Mouse (Mus musculus): Measurements from ENCODE around the gene Rln3. TPM values are rescaled to one million over a fixed set of nuclear protein-coding genes. Genes with fewer than 3 reads are reported as not detected.
A peak's percentile ranks its signal among the peaks of the same experiment; 100 is the strongest.

Gene Rln3
- total RNA-seq, 4 experiments from 2014 or later: not detected

GRCm38 (mm10) chr8:84065457-84066072 is 20.8 kb upstream of the Rln3 start:
- DNase-seq (ENCODE audit: low spot score in 2 of 2): no peak

DNA sequence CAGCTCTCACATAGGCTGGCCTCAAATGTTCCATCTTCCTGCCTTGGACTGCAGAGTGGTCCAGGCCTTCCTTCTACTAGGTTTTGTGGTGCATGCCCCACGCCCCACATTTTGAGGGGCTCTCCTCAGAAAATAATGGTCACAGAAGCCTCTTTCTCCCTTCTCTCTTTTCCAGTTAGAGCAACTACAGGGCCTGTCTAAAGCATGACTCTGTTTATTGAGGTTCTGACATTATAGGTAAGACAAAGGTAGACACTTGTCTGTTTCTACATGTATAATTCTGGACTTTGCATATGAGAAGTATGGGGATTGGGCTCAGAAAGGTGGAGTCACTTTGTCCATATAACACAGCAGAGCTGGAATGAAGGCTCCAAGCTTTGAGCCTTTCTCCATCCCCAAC is 20.2 kb upstream of the Rln3 start, which contains the start of gene Gm10643:
Gene Gm10643 (minus strand): TSS at position 101 of the 400 bp plus-strand sequence.
- no peak for DNase-seq (ENCODE audit: low spot score in 2 of 2)

DNA sequence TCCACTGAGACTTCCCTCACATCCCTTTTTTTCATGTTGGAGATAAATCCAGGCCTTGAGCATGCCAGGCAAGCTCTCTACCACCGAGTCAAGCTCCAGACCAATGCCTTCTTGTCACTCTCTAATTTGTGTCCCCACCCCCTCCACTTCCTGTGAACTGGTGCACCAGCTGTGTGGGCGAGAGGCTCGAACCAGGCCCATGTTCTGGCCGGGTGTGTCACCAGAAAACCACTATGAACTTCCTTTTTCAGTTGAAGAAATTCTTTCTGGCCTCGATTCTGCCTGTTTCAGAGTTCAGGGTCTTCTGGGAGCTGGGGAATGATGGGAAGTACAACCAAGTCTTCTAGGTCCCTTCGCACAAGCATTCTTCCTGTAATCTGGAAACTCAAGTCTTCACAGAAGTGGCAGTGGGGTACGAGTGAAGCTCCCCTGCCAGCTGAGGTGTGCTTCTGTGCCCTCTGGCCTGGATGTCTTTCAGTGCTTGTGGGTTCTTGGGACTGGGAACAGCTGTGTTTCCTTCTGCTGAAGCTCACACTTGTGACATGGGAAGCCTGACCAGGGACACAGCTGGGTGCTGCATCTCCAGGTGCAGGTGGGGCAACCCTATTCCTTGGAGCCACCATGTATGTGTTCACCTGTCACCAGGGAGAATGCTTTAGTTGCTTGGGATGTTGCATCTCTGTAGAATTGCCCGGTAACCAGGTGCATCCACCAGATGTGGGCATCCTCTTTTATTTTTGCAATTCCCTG is 19.2 kb upstream of the Rln3 start:
- DNase-seq (ENCODE audit: low spot score in 2 of 2): no peak

DNA sequence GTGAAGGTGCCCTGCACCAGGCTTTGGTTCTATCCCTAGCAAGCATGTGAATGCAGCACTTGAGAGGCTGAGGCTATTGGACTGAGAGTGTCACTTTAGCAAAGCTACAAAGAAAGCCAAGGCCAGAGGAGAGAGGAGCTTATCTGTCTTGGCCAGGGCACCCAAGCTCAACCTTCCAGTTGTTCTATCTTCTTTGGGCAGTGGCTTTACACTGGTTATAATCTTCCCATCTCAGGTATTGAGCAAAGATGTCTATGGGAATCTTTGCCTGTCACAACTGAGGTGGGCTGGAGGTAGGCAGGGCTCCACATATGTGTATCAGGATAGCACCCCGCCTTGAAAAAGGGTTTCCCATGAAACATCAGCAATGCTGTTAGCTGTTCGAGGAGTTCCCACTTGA is 15.4 kb upstream of the Rln3 start:
- no peak for DNase-seq (ENCODE audit: low spot score in 2 of 2)

DNA sequence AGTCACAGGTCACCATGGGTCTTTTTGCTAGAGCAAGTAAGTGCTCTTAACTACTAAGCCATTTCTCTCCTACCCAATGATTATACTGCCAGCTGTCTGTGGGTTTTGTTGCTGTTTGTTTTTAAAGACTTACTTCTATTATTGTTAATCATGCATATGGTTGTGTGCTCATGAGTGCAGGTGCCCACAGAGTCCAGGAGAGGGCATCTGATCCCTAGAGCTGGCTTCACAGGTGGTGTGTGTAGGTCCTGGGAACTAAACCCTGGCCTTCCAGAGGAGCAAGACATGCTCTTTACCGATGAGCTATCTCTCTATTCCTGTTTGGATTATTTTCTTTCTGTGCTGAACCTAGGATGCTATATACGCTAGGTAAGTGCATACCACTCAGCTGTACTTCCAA is 14.4 kb upstream of the Rln3 start:
- DNase-seq (ENCODE audit: low spot score in 2 of 2): no peak

- DNase-seq (ENCODE audit: low spot score in 2 of 2): no peak
These were observed 13.0 kb upstream of the Rln3 start for GRCm38 (mm10) chr8:84057827-84058226.

DNA sequence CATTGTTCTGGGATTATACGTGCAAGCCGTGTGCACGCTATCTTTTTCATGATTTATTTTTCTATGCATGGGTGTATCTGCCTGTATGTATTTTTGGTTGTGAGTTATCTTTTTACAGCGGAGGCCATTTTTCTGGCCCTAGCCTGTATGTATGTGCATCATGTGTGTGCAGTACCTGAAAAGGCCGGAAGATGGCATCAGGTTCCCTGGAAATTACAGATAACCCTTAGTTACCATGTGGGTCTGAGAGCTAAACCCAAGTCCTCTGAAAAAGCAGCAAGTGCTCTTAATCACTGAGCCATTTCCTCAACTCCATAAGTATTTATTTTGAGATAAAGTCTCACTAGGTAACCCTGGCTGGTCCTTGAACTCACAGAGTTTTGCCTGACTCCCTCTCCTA is 8.4 kb upstream of the Rln3 start:
- DNase-seq (ENCODE audit: low spot score in 2 of 2): no peak

GRCm38 (mm10) chr8:84052746-84053145 is 7.9 kb upstream of the Rln3 start:
- no peak for DNase-seq (ENCODE audit: low spot score in 2 of 2)

GRCm38 (mm10) chr8:84048171-84048570 is 3.4 kb upstream of the Rln3 start:
- DNase-seq (ENCODE audit: low spot score in 2 of 2): no peak

DNA sequence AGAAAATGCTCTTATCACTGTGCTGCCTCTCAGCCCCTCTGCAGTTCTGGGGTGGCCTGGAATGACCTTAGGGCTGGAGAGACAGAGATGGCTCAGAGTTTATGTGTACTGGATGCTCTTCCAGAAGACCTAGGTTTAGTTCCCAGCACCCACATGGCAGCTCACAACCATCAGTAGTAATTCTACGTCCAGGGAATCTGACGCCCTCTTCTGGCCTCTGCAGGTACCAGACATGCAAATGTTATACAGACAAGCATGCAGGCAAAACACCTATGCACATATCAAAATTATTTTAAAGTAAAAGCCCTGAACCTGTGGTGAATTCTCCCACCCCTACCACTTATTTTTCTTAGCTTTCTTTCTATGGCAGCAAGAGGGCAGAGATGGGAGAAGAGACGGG is 1.7 kb upstream of the Rln3 start:
- DNase-seq (ENCODE audit: low spot score in 2 of 2): no peak

DNA sequence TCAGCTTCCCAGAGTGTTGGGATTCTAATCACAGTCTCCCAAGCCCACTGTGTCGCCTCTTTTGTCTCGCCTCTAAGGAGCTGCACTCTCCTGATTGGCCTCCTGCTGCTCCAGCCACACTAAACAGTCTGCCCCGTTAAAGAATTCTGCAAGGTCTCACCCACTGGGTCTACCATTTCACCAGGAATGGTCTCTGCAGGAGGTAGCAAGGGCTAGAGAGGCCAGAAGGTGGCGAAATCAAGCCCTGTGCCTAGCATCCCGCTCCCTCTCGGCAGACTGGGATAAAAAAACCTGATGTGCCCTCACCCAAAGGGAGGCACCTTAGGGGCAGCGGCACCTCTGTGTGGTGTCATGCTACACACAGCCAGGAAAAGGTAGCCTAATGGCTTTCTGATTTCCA is 697 bp downstream of the Rln3 start:
- DNase-seq (ENCODE audit: low spot score in 2 of 2): no peak

- no peak for DNase-seq (ENCODE audit: low spot score in 2 of 2)
These were observed 1.9 kb downstream of the Rln3 start for GRCm38 (mm10) chr8:84042948-84043342.

DNA sequence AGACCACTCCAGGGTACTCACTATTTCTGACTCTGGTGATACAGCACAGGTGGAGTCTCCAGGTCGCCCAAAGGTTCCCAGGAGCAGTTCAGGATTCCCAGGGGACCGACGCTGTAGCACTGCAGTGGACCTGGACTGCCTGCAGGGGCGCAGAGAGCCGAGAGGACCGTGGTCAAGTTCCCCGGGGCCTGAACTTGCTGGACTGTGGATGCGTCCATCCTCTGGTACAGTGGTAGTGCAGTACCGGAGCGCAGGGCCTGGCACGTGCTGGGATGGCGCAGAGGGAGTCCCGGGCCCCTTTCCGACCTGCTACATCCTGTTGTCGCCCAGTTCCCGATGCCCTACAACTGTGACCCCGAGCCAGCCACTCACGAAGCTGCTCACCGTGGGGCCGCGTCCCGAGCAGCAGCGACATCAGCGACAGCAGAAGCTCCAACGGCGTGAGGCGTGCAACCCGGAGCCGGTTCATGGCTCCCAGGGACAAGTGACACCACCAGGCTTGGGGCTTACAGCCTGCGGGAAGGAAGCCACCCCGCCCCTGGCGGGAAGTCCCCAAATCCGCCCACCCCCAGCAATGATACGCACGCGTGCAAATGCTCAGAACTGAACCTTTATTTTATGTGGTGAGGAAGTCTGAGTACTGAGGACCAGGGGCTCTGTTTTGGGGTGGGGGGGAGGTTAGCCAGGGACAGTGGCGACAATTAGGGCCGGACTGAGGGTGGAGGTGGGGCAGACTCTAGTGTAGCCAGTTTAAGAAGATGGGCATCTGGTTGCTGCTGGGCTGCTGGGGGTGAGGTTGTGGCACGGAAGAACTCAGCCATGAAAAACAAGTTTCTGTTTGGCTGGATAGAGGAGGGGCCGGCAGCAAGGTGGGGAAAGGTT is 2.5 kb downstream of the Rln3 start, which contains the start of gene Il27ra:
Gene Il27ra (minus strand): TSS at position 524 of the 882 bp plus-strand sequence.
- DNase-seq (ENCODE audit: low spot score in 2 of 2): peak; percentile 41 to 51

- DNase-seq (ENCODE audit: low spot score in 2 of 2): peak; percentile 60 to 69
These were observed 5.8 kb downstream of the Rln3 start for GRCm38 (mm10) chr8:84039050-84039449.

GRCm38 (mm10) chr8:84038015-84038414 is 6.8 kb downstream of the Rln3 start:
- DNase-seq (ENCODE audit: low spot score in 2 of 2): peak in 1 of 2 experiments; percentile 37

DNA sequence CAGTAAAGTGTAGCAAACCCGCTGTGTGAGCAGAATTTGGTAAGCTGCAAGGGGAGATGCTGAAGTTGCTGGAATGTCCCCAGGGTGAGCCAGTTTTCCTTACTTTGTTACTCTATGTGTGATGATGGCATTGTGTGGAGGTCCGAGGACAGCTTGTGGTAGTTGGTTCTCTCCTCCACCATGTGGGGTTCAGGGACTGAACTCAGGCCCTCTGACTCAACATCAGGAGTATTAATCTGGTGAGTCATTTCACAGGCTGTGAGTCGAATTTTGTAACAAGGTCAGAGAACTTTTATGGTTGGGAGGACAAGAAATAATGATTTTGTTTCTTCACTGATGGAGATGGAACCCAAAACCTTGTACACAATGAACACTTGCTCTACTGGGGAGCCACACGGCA is 12.0 kb downstream of the Rln3 start:
- no peak for DNase-seq (ENCODE audit: low spot score in 2 of 2)

DNA sequence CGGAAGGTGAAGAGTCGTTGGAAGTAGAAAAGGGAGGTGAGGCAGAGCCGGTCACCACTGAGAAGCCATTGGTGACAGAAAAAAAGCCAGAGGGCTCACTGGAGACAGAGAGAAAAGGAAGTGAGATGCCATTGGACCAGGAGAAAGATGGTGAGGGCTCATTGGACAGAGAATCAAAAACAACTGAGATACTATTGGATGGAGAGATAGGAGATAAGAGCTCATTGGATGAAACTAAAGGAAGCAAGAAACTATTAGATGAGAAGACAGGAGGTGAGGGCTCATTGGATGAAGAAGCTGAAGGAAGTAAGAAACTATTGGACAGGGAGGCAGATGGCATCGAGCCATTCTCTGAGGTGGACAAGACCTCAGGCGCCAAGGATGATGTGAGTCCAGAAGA is 15.5 kb downstream of the Rln3 start:
- DNase-seq (ENCODE audit: low spot score in 2 of 2): no peak

GRCm38 (mm10) chr8:84027449-84027848 is 17.4 kb downstream of the Rln3 start:
- DNase-seq (ENCODE audit: low spot score in 2 of 2): no peak

DNA sequence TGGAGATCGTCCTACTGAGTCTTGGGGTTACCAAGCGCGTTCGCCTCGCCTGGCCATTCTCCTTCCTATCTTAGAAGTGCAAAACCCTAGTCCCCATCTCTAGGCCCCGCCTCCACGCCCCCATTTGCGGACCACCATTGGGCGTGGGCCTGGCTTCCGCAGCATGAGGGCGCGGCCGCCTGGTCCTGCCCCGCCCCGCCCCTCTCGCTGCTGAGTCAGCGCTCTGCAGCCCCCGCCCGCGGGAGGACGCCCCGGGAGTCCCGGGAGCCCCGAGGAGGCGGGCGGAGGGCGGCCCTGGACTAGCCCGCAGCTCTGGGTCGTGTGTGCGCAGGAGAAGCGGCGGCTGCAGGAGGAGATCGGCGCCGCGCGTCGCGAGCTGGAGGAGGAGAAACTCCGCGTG is 18.9 kb downstream of the Rln3 start:
- DNase-seq (ENCODE audit: low spot score in 2 of 2): no peak

DNA sequence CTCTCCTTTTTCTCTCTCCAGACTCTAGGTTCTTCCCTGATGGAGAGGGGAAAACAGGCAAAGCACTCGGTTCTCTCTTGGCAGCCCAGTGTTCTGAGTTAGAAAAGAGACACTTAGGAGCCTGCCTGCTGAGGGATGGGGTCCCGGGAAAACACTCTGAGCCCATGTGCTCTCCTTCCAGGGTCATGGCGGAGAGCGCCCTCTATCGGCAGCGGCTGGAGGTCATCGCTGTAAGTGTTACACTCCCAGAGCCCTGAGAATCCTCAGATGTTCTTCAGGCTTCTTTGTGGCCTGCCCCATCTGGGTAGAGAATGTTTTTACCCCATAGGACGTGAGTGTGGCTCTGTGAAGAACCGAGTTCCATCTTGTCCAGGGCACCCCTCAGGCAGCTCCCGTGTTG is 20.6 kb downstream of the Rln3 start:
- no peak for DNase-seq (ENCODE audit: low spot score in 2 of 2)

DNA sequence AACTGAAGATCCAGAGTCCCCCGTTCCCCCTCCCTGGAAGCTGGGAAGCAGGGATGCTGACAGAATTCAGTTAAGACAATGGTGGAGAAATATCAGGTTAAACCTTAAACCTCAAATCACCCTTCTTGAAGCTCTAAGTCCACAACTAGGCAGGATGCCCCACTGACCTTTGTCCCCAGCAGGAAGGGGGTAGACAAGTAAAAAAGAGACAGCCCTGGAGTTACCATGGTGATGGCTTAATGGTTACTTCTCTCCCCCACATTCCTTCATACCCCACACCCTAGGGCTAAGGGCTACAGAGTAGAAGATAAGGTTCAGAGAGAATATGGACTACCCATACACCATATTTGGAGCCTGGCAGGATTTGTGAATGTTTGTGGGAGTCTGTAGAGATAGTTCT is 21.2 kb downstream of the Rln3 start:
- no peak for DNase-seq (ENCODE audit: low spot score in 2 of 2)

DNA sequence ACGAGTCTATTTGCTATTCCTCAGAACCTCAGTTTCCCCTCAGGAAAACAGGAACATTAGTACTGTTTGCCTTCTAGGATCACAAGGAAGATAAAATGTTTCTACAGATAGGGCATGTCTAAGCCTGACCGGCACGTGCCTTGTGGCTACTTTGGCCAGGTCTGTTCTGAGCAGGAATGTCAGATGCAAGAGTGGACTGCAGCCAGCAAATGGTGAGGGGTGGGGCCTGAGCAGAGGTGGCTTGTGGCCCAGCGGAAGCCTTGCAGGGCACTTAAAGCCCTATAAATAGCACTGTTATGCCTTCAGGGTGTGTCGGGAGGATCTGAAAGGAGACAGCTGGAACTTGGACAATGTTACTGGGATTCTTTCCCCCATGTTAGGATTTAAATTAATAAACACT is 21.7 kb downstream of the Rln3 start:
- peak; percentile 54 to 72 for DNase-seq (ENCODE audit: low spot score in 2 of 2)

Data from gastrocnemius, adult 8-10 months (tissue).